Mouse (Mus musculus): ENCODE measurements around the gene Ogdh. TPM values are rescaled to one million over a fixed set of nuclear protein-coding genes. Genes with fewer than 3 reads are reported as not detected.

Gene Ogdh
- polyA plus RNA-seq, 1 experiment from 2014 or later = 99.5 TPM

GRCm38 (mm10) chr11:6336689-6337088 lies 45.3 kb downstream of the Ogdh start:
- Histone ChIP-seq H3K4me2 (ENCODE audit: low read length) (no peak overlapping the region), H3K9ac (replicated peaks; ENCODE audit: low read depth, low read length) (no peak overlapping the region), H3K27ac (ENCODE audit: low read length) (no peak overlapping the region), H3K4me3 (replicated peaks; ENCODE audit: low read length) (no peak overlapping the region), H3K36me3 (ENCODE audit: control insufficient read depth, insufficient read depth) (peaks cover 9% of the 10 kb centered on the region; the same call in 1 of the 2 replicates), H3K27me3 (replicated peaks; ENCODE audit: control insufficient read depth, insufficient read depth, low read length) (no peaks in the 10 kb centered on the region), H3K4me1 (replicated peaks; ENCODE audit: control insufficient read depth, insufficient read depth, low read length) (no peaks in the 10 kb centered on the region), H3K9me3 (ENCODE audit: control insufficient read depth, low read length) (no peaks in the 10 kb centered on the region)
- WGBS = 85% methylated on average over 4 of the region's 4 CpGs
- no peak for ATAC-seq

GRCm38 (mm10) chr11:6345956-6346355 lies 54.5 kb downstream of the Ogdh start:
- H3K4me3 ChIP-seq (replicated peaks; ENCODE audit: low read length) = no peak overlapping the region
- 97% methylated on average over 4 of the region's 4 CpGs for WGBS
- no peak overlapping the region for H3K27ac ChIP-seq (ENCODE audit: low read length)
- H3K4me1 ChIP-seq (replicated peaks; ENCODE audit: control insufficient read depth, insufficient read depth, low read length) = no peaks in the 10 kb centered on the region
- no peak overlapping the region for H3K9ac ChIP-seq (replicated peaks; ENCODE audit: low read depth, low read length)
- H3K36me3 ChIP-seq (ENCODE audit: control insufficient read depth, insufficient read depth) = peaks cover 59% of the 10 kb centered on the region
- no peaks in the 10 kb centered on the region for H3K27me3 ChIP-seq (replicated peaks; ENCODE audit: control insufficient read depth, insufficient read depth, low read length)
- no peaks in the 10 kb centered on the region for H3K9me3 ChIP-seq (ENCODE audit: control insufficient read depth, low read length)
- H3K4me2 ChIP-seq (ENCODE audit: low read length) = no peak overlapping the region
- ATAC-seq = no peak

- H3K9me3 ChIP-seq (ENCODE audit: control insufficient read depth, low read length) = no peaks in the 10 kb centered on the region
- no peak overlapping the region for H3K4me3 ChIP-seq (replicated peaks; ENCODE audit: low read length)
- no peak overlapping the region for H3K4me2 ChIP-seq (ENCODE audit: low read length)
- no peak overlapping the region for H3K9ac ChIP-seq (replicated peaks; ENCODE audit: low read depth, low read length)
- no peaks in the 10 kb centered on the region for H3K4me1 ChIP-seq (replicated peaks; ENCODE audit: control insufficient read depth, insufficient read depth, low read length)
- H3K27ac ChIP-seq (ENCODE audit: low read length) = no peak overlapping the region
- no peaks in the 10 kb centered on the region for H3K27me3 ChIP-seq (replicated peaks; ENCODE audit: control insufficient read depth, insufficient read depth, low read length)
- H3K36me3 ChIP-seq (ENCODE audit: control insufficient read depth, insufficient read depth) = peaks cover 57% of the 10 kb centered on the region
- no peak for ATAC-seq
- 97% methylated on average over 7 of the region's 7 CpGs for WGBS
These were observed 55.5 kb downstream of the Ogdh start for GRCm38 (mm10) chr11:6346966-6347365.

- no peak overlapping the region for H3K4me3 ChIP-seq (replicated peaks; ENCODE audit: low read length)
- no peaks in the 10 kb centered on the region for H3K4me1 ChIP-seq (replicated peaks; ENCODE audit: control insufficient read depth, insufficient read depth, low read length)
- 85% methylated on average over 11 of the region's 11 CpGs for WGBS
- no peaks in the 10 kb centered on the region for H3K27me3 ChIP-seq (replicated peaks; ENCODE audit: control insufficient read depth, insufficient read depth, low read length)
- H3K4me2 ChIP-seq (ENCODE audit: low read length) = no peak overlapping the region
- H3K27ac ChIP-seq (ENCODE audit: low read length) = no peak overlapping the region
- H3K9me3 ChIP-seq (ENCODE audit: control insufficient read depth, low read length) = no peaks in the 10 kb centered on the region
- ATAC-seq = no peak
- H3K36me3 ChIP-seq (ENCODE audit: control insufficient read depth, insufficient read depth) = peaks cover 50% of the 10 kb centered on the region
- H3K9ac ChIP-seq (replicated peaks; ENCODE audit: low read depth, low read length) = no peak overlapping the region
These were observed 57.3 kb downstream of the Ogdh start for GRCm38 (mm10) chr11:6348681-6349200.

- H3K36me3 ChIP-seq (ENCODE audit: control insufficient read depth, insufficient read depth) = peaks cover 43% of the 10 kb centered on the region
- H3K4me3 ChIP-seq (replicated peaks; ENCODE audit: low read length) = no peak overlapping the region
- ATAC-seq = no peak
- no peaks in the 10 kb centered on the region for H3K9me3 ChIP-seq (ENCODE audit: control insufficient read depth, low read length)
- WGBS = 91% methylated on average over 5 of the region's 5 CpGs
- H3K9ac ChIP-seq (replicated peaks; ENCODE audit: low read depth, low read length) = no peak overlapping the region
- H3K27me3 ChIP-seq (replicated peaks; ENCODE audit: control insufficient read depth, insufficient read depth, low read length) = no peaks in the 10 kb centered on the region
- no peaks in the 10 kb centered on the region for H3K4me1 ChIP-seq (replicated peaks; ENCODE audit: control insufficient read depth, insufficient read depth, low read length)
- no peak overlapping the region for H3K4me2 ChIP-seq (ENCODE audit: low read length)
- H3K27ac ChIP-seq (ENCODE audit: low read length) = no peak overlapping the region
These were observed 58.2 kb downstream of the Ogdh start for GRCm38 (mm10) chr11:6349586-6349985.

GRCm38 (mm10) chr11:6355106-6355505 lies 63.7 kb downstream of the Ogdh start:
- H3K36me3 ChIP-seq (ENCODE audit: control insufficient read depth, insufficient read depth) = peaks cover 16% of the 10 kb centered on the region
- 89% methylated on average over 4 of the region's 4 CpGs for WGBS
- no peaks in the 10 kb centered on the region for H3K4me1 ChIP-seq (replicated peaks; ENCODE audit: control insufficient read depth, insufficient read depth, low read length)
- H3K27me3 ChIP-seq (replicated peaks; ENCODE audit: control insufficient read depth, insufficient read depth, low read length) = no peaks in the 10 kb centered on the region
- no peak overlapping the region for H3K9ac ChIP-seq (replicated peaks; ENCODE audit: low read depth, low read length)
- no peak overlapping the region for H3K4me2 ChIP-seq (ENCODE audit: low read length)
- no peak overlapping the region for H3K4me3 ChIP-seq (replicated peaks; ENCODE audit: low read length)
- ATAC-seq = no peak
- no peaks in the 10 kb centered on the region for H3K9me3 ChIP-seq (ENCODE audit: control insufficient read depth, low read length)
- no peak overlapping the region for H3K27ac ChIP-seq (ENCODE audit: low read length)

- no peaks in the 10 kb centered on the region for H3K27me3 ChIP-seq (replicated peaks; ENCODE audit: control insufficient read depth, insufficient read depth, low read length)
- no peak overlapping the region for H3K9ac ChIP-seq (replicated peaks; ENCODE audit: low read depth, low read length)
- no peak overlapping the region for H3K4me3 ChIP-seq (replicated peaks; ENCODE audit: low read length)
- 82% methylated on average over 9 of the region's 9 CpGs for WGBS
- H3K27ac ChIP-seq (ENCODE audit: low read length) = no peak overlapping the region
- 0 out of 2 replicates have a peak, but pooled peaks cover 2% of the 10 kb centered on the region for H3K4me1 ChIP-seq (replicated peaks; ENCODE audit: control insufficient read depth, insufficient read depth, low read length)
- ATAC-seq = no peak
- H3K36me3 ChIP-seq (ENCODE audit: control insufficient read depth, insufficient read depth) = no peaks in the 10 kb centered on the region
- no peaks in the 10 kb centered on the region for H3K9me3 ChIP-seq (ENCODE audit: control insufficient read depth, low read length)
- H3K4me2 ChIP-seq (ENCODE audit: low read length) = no peak overlapping the region
These were observed 73.3 kb downstream of the Ogdh start for GRCm38 (mm10) chr11:6364581-6365275.

- H3K36me3 ChIP-seq (ENCODE audit: control insufficient read depth, insufficient read depth) = no peaks in the 10 kb centered on the region
- WGBS = 20% methylated on average over 11 of the region's 11 CpGs
- H3K4me3 ChIP-seq (replicated peaks; ENCODE audit: low read length) = no peak overlapping the region
- H3K9me3 ChIP-seq (ENCODE audit: control insufficient read depth, low read length) = no peaks in the 10 kb centered on the region
- ATAC-seq = 0 out of 2 replicates have a peak, but pooled peaks have one; percentile 15
- no peaks in the 10 kb centered on the region for H3K27me3 ChIP-seq (replicated peaks; ENCODE audit: control insufficient read depth, insufficient read depth, low read length)
- no peak overlapping the region for H3K4me2 ChIP-seq (ENCODE audit: low read length)
- no peak overlapping the region for H3K27ac ChIP-seq (ENCODE audit: low read length)
- H3K9ac ChIP-seq (replicated peaks; ENCODE audit: low read depth, low read length) = no peak overlapping the region
- 0 out of 2 replicates have a peak, but pooled peaks cover 2% of the 10 kb centered on the region for H3K4me1 ChIP-seq (replicated peaks; ENCODE audit: control insufficient read depth, insufficient read depth, low read length)
These were observed 74.5 kb downstream of the Ogdh start for GRCm38 (mm10) chr11:6365885-6366284.

- H3K36me3 ChIP-seq (ENCODE audit: control insufficient read depth, insufficient read depth) = no peaks in the 10 kb centered on the region
- no peaks in the 10 kb centered on the region for H3K27me3 ChIP-seq (replicated peaks; ENCODE audit: control insufficient read depth, insufficient read depth, low read length)
- no peak for ATAC-seq
- no peak overlapping the region for H3K27ac ChIP-seq (ENCODE audit: low read length)
- H3K9me3 ChIP-seq (ENCODE audit: control insufficient read depth, low read length) = no peaks in the 10 kb centered on the region
- H3K4me2 ChIP-seq (ENCODE audit: low read length) = no peak overlapping the region
- no peak overlapping the region for H3K4me3 ChIP-seq (replicated peaks; ENCODE audit: low read length)
- H3K4me1 ChIP-seq (replicated peaks; ENCODE audit: control insufficient read depth, insufficient read depth, low read length) = 0 out of 2 replicates have a peak, but pooled peaks cover 2% of the 10 kb centered on the region
- no peak overlapping the region for H3K9ac ChIP-seq (replicated peaks; ENCODE audit: low read depth, low read length)
- 84% methylated on average over 6 of the region's 6 CpGs for WGBS
These were observed 75.0 kb downstream of the Ogdh start for GRCm38 (mm10) chr11:6366434-6366833.
